Mouse (Mus musculus) liver, embryonic 13.5 days (tissue): ENCODE data around the gene Pomc. TPM values are rescaled to one million over a fixed set of nuclear protein-coding genes. Genes with fewer than 3 reads are reported as not detected.
"Not testable (repeated sequence)": the region's sequence is repeated elsewhere in the genome, so short reads cannot be mapped to it uniquely, and the experiment has no call there.

Experiments used
- ATAC-seq: fragments of 200-750 bp; cut with Nextera tagmentation; 2 replicates; pipeline ENCODE4 v1.8.0; 2017; ENCODE audit warnings: low read depth, mild to moderate bottlenecking, moderate number of reproducible peaks, moderate library complexity
- DNase-seq: peaks from one replicate; pipeline ENCODE4 v3.0.0; 2022
- H3K27ac ChIP-seq: fragments of 300-500 bp; sonication (generic); 2 replicates; pipeline ENCODE4 v1.5.1; 2015; ENCODE audit warnings: moderate library complexity, mild to moderate bottlenecking, inconsistent platforms
- H3K27me3 ChIP-seq: fragments of 300-500 bp; sonication (generic); 2 replicates; pipeline ENCODE4 v1.6.1; 2015; ENCODE audit warnings: mild to moderate bottlenecking, inconsistent platforms
- H3K36me3 ChIP-seq: fragments of 300-500 bp; sonication (generic); 2 replicates; pipeline ENCODE4 v1.6.1; 2015; ENCODE audit warnings: mild to moderate bottlenecking, inconsistent platforms
- H3K4me1 ChIP-seq: fragments of 300-500 bp; sonication (generic); replicated peaks from 2 replicates; pipeline ENCODE4 v1.6.1; 2015; ENCODE audit warnings: inconsistent platforms
- H3K4me2 ChIP-seq: fragments of 300-500 bp; sonication (generic); 2 replicates; pipeline ENCODE4 v1.6.1; 2015; ENCODE audit warnings: inconsistent platforms, mild to moderate bottlenecking, moderate library complexity
- H3K4me3 ChIP-seq: fragments of 300-500 bp; sonication (generic); replicated peaks from 2 replicates; pipeline ENCODE4 v1.5.1; 2015; ENCODE audit warnings: mild to moderate bottlenecking, inconsistent platforms
- H3K9ac ChIP-seq: fragments of 300-500 bp; sonication (generic); 2 replicates; pipeline ENCODE4 v1.6.1; 2015; ENCODE audit warnings: mild to moderate bottlenecking, inconsistent platforms
- H3K9me3 ChIP-seq: fragments of 300-500 bp; sonication (generic); replicated peaks from 2 replicates; pipeline ENCODE4 v1.6.1; 2016; ENCODE audit warnings: inconsistent platforms
- WGBS: fragments of 180-500 bp; shearing (Covaris S2); methylation state at CpG from one replicate; pipeline ENCODE4 v1.1.7; 2015; ENCODE audit not compliant: insufficient replicate concordance; 5-methylcytosine and 5-hydroxymethylcytosine counted together
- polyA plus RNA-seq: library from polyadenylated mRNA; unstranded; fragments of >200 nt; fragmentation: Nextera tagmentation; extraction: Ambion mirVana; gene quantifications from 2 replicates; pipeline ENCODE4 v1.2.1, GENCODE M21; 2015

Pomc gene
- polyA plus RNA-seq, 1 experiment from 2014 or later, result 0.60 TPM

- WGBS, result 68% methylated on average over 3 of the region's 3 CpGs
- Histone ChIP-seq H3K27me3 (no peaks in the 10 kb centered on the region), H3K27ac (no peak overlapping the region), H3K4me2 (no peak overlapping the region), H3K4me3 (no peak overlapping the region), H3K9ac (no peak overlapping the region), H3K36me3 (no peaks in the 10 kb centered on the region), H3K4me1 (no peaks in the 10 kb centered on the region), H3K9me3 (no peaks in the 10 kb centered on the region)
- ATAC-seq (no peak), DNase-seq (no peak)
Measured at GRCm38 (mm10) chr12:3928841-3929240, 25.9 kb upstream of the Pomc start.

DNA sequence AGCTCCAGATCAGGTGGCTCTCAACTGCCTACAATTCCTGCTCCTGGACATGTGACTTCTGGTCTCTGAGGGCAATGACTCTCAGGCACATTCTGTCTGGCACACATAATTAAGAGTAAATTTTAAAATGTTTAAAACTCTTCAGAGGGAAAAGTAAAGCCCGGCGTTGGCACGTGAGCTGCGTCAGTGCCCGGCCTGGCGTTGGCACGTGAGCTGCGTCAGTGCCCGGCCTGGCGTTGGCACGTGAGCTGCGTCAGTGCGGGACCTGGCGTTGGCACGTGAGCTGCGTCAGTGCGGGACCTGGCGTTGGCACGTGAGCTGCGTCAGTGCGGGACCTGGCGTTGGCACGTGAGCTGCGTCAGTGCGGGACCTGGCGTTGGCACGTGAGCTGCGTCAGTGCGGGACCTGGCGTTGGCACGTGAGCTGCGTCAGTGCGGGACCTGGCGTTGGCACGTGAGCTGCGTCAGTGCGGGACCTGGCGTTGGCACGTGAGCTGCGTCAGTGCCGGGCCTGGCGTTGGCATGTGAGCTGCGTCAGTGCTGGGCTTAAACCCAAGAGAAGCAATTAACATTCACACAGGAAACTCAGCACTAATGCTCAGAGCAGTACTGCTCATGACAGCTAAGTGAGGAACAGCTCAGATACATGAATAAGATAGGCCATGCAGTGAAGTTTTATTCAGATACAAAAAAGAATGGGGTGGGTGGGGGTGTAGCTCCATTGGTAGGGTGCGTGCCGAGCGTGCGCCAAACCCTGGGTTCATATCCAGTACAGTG is 24.5 kb upstream of the Pomc start:
- not testable (repeated sequence) for ATAC-seq, H3K27me3 ChIP-seq, H3K4me2 ChIP-seq, H3K9ac ChIP-seq, H3K36me3 ChIP-seq, H3K4me3 ChIP-seq, H3K27ac ChIP-seq, H3K9me3 ChIP-seq, DNase-seq, H3K4me1 ChIP-seq
- WGBS, result 86% methylated on average over 38 of the region's 47 CpGs

DNA sequence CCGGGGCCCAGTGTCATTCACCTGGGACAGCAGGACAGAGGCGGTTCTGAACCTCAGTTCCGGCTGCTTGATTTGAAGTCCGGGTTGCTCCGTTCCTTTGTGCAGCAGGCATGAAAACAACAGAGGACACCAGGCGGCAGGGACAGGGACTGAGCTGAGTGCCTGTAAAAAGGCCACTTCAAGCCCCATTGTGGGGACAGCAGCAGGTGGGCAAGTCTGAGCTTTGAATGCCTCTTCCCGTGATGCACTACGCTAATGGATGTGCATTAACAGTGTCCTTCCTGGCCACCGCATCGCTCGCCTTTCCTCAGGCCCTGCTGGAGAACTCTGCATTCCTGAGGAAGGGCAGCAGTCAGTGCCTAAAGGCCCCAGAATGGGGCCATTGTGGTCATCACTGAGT is 12.7 kb upstream of the Pomc start:
- DNase-seq (no peak), ATAC-seq (no peak)
- Histone ChIP-seq H3K9me3 (no peaks in the 10 kb centered on the region), H3K9ac (no peak overlapping the region), H3K4me1 (no peaks in the 10 kb centered on the region), H3K4me2 (no peak overlapping the region), H3K36me3 (no peaks in the 10 kb centered on the region), H3K27ac (no peak overlapping the region), H3K4me3 (no peak overlapping the region), H3K27me3 (no peaks in the 10 kb centered on the region)
- WGBS, result 54% methylated on average over 11 of the region's 11 CpGs

GRCm38 (mm10) chr12:3944454-3945073 is 10.2 kb upstream of the Pomc start:
- no peak overlapping the region for H3K9ac ChIP-seq
- no peaks in the 10 kb centered on the region for H3K27me3 ChIP-seq
- no peaks in the 10 kb centered on the region for H3K36me3 ChIP-seq
- H3K4me2 ChIP-seq, result no peak overlapping the region
- DNase-seq, result no peak
- WGBS, result 52% methylated on average over 4 of the region's 4 CpGs
- ATAC-seq, result no peak
- no peak overlapping the region for H3K27ac ChIP-seq
- no peaks in the 10 kb centered on the region for H3K9me3 ChIP-seq
- no peak overlapping the region for H3K4me3 ChIP-seq
- H3K4me1 ChIP-seq, result no peaks in the 10 kb centered on the region

DNA sequence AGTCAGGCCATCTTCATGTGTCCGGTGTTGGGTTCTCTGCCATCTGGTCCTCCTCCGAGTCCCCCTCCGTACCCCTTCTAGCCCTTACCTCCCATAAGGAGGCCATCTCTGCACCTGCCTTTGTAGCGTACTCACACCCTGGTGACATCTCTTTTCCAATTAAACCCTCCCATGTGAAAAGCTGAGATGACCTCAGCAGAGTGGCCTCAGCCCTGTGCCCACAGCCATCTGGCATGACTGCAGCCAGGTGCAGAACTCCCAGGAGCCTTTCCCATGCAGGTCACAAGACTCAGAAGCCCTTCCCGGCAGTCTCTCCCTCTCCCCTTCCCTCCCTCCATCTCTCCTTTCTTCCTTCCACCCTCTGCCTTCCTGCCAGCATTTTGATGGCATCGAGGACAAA is 7.2 kb upstream of the Pomc start:
- H3K9ac ChIP-seq, result no peak overlapping the region
- H3K4me1 ChIP-seq, result no peaks in the 10 kb centered on the region
- H3K27me3 ChIP-seq, result no peaks in the 10 kb centered on the region
- no peak overlapping the region for H3K4me3 ChIP-seq
- no peaks in the 10 kb centered on the region for H3K36me3 ChIP-seq
- H3K9me3 ChIP-seq, result no peaks in the 10 kb centered on the region
- no peak for ATAC-seq
- WGBS, result 60% methylated on average over 6 of the region's 6 CpGs
- H3K4me2 ChIP-seq, result no peak overlapping the region
- no peak overlapping the region for H3K27ac ChIP-seq
- no peak for DNase-seq

GRCm38 (mm10) chr12:3955371-3955770 is 620 bp downstream of the Pomc start:
- Histone ChIP-seq H3K4me1 (peaks cover 9% of the 10 kb centered on the region), H3K9ac (no peak overlapping the region), H3K27me3 (peaks cover 21% of the 10 kb centered on the region), H3K36me3 (no peaks in the 10 kb centered on the region), H3K27ac (no peak overlapping the region), H3K9me3 (no peaks in the 10 kb centered on the region), H3K4me2 (no peak overlapping the region), H3K4me3 (no peak overlapping the region)
- ATAC-seq (no peak), DNase-seq (no peak)
- WGBS, result 27% methylated on average over 10 of the region's 10 CpGs

DNA sequence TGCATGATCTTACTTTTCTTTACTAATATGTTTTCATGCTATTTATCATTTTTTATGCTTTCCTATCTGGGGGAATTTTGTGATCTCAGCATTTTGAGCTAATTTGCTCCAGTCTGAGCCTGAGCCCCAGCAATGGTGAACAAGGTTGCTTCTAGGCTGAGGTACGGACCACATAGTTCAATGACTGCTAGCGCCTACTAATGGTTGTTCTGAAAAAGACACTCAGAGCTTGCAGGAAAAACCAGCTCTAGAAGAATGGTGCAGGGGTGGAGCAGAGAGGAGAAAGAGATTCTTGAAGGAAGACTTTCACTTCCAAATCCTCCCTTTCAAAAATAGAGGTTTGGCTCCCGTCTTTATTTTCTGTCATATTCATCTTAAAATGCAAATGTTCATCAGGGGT is 1.6 kb downstream of the Pomc start:
- H3K36me3 ChIP-seq, result no peaks in the 10 kb centered on the region
- peaks cover 13% of the 10 kb centered on the region for H3K4me1 ChIP-seq
- WGBS, result 13% methylated on average over 3 of the region's 3 CpGs
- H3K27ac ChIP-seq, result no peak overlapping the region
- peaks cover 21% of the 10 kb centered on the region for H3K27me3 ChIP-seq
- DNase-seq (no peak), ATAC-seq (no peak)
- no peak overlapping the region for H3K4me3 ChIP-seq
- H3K9ac ChIP-seq, result no peak overlapping the region
- H3K4me2 ChIP-seq, result no peak overlapping the region
- no peaks in the 10 kb centered on the region for H3K9me3 ChIP-seq

DNA sequence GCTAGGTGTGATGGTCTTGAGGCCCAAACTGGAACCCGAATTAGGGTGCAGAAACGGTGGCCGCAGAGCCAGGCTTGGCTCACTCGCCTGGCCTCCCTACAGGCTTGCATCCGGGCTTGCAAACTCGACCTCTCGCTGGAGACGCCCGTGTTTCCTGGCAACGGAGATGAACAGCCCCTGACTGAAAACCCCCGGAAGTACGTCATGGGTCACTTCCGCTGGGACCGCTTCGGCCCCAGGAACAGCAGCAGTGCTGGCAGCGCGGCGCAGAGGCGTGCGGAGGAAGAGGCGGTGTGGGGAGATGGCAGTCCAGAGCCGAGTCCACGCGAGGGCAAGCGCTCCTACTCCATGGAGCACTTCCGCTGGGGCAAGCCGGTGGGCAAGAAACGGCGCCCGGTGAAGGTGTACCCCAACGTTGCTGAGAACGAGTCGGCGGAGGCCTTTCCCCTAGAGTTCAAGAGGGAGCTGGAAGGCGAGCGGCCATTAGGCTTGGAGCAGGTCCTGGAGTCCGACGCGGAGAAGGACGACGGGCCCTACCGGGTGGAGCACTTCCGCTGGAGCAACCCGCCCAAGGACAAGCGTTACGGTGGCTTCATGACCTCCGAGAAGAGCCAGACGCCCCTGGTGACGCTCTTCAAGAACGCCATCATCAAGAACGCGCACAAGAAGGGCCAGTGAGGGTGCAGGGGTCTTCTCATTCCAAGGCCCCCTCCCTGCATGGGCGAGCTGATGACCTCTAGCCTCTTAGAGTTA is 5.2 kb downstream of the Pomc start:
- peaks cover 5% of the 10 kb centered on the region for H3K27me3 ChIP-seq
- peak overlapping the region; percentile 81 for H3K4me2 ChIP-seq
- peak overlapping the region; percentile 62 for H3K4me3 ChIP-seq
- 3% methylated on average over 53 of the region's 53 CpGs for WGBS
- H3K27ac ChIP-seq, result no peak overlapping the region; the same call in 1 of the 2 replicates
- no peaks in the 10 kb centered on the region for H3K36me3 ChIP-seq
- ATAC-seq (peak; percentile 83), DNase-seq (peak; percentile 53)
- H3K9ac ChIP-seq, result peak overlapping the region; percentile 67
- peaks cover 13% of the 10 kb centered on the region for H3K4me1 ChIP-seq
- H3K9me3 ChIP-seq, result no peaks in the 10 kb centered on the region

DNA sequence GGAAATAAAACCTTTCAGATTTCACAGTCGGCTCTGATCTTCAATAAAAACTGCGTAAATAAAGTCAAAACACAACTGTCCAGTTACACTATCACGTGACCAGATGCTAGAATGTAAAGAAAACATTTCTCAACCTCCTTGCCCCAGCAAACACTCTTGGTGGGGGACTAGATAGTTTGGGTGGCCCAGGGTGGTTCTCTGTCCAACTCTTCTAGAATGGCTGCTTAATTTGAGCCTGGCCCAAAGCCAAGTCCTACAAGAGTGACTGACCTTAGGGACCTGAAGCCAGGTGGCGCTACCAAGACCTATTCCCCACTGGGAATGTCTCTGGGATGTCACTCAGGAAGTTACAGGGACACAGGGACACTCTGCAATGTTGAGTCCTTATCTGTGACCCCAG is 5.8 kb downstream of the Pomc start:
- H3K27ac ChIP-seq, result no peak overlapping the region
- no peak for ATAC-seq
- H3K27me3 ChIP-seq, result peaks cover 2% of the 10 kb centered on the region; the same call in 1 of the 2 replicates
- peak overlapping the region; percentile 81 for H3K4me2 ChIP-seq
- 50% methylated on average over 4 of the region's 4 CpGs for WGBS
- peaks cover 13% of the 10 kb centered on the region for H3K4me1 ChIP-seq
- no peak for DNase-seq
- H3K4me3 ChIP-seq, result peak overlapping the region; percentile 62
- H3K9ac ChIP-seq, result no peak overlapping the region
- no peaks in the 10 kb centered on the region for H3K9me3 ChIP-seq
- H3K36me3 ChIP-seq, result no peaks in the 10 kb centered on the region

- Histone ChIP-seq H3K36me3 (no peaks in the 10 kb centered on the region), H3K4me3 (no peak overlapping the region), H3K27ac (no peak overlapping the region), H3K4me1 (no peaks in the 10 kb centered on the region), H3K4me2 (no peak overlapping the region), H3K9ac (no peak overlapping the region), H3K27me3 (no peaks in the 10 kb centered on the region), H3K9me3 (no peaks in the 10 kb centered on the region)
- DNase-seq, result no peak
- no peak for ATAC-seq
- 66% methylated on average over 4 of the region's 4 CpGs for WGBS
Measured at GRCm38 (mm10) chr12:3967196-3967595, 12.4 kb downstream of the Pomc start.

GRCm38 (mm10) chr12:3968380-3968779 is 13.6 kb downstream of the Pomc start:
- no peaks in the 10 kb centered on the region for H3K9me3 ChIP-seq
- ATAC-seq, result no peak
- no peak overlapping the region for H3K27ac ChIP-seq
- DNase-seq, result no peak
- no peaks in the 10 kb centered on the region for H3K27me3 ChIP-seq
- no peak overlapping the region for H3K9ac ChIP-seq
- WGBS, result 37% methylated on average over 9 of the region's 9 CpGs
- H3K4me2 ChIP-seq, result no peak overlapping the region
- H3K4me3 ChIP-seq, result no peak overlapping the region
- no peaks in the 10 kb centered on the region for H3K4me1 ChIP-seq
- no peaks in the 10 kb centered on the region for H3K36me3 ChIP-seq
